Mouse (Mus musculus) lung, embryonic 15.5 days (tissue): ENCODE data around the gene Slc7a11. TPM values are rescaled to one million over a fixed set of nuclear protein-coding genes. Genes with fewer than 3 reads are reported as not detected.
"Not testable (repeated sequence)": the region's sequence is repeated elsewhere in the genome, so short reads cannot be mapped to it uniquely, and the experiment has no call there.

Experiments
- ATAC-seq: fragments of 200-750 bp; cut with Nextera tagmentation; 2 replicates; pipeline ENCODE4 v1.8.0; 2017; ENCODE audit warnings: moderate number of reproducible peaks, borderline replicate concordance; ENCODE audit not compliant: low FRiP score, low TSS enrichment; ENCODE audit errors: extremely low read depth
- H3K27ac ChIP-seq: fragments of 300-500 bp; sonication (generic); 2 replicates; pipeline ENCODE4 v1.5.1; 2015; ENCODE audit warnings: moderate library complexity, mild to moderate bottlenecking, inconsistent platforms
- H3K27me3 ChIP-seq: fragments of 300-500 bp; sonication (generic); 2 replicates; pipeline ENCODE4 v1.6.1; 2015; ENCODE audit warnings: inconsistent platforms
- H3K36me3 ChIP-seq: fragments of 300-500 bp; sonication (generic); 2 replicates; pipeline ENCODE4 v1.6.1; 2015; ENCODE audit warnings: inconsistent platforms
- H3K4me1 ChIP-seq: fragments of 300-500 bp; sonication (generic); 2 replicates; pipeline ENCODE4 v1.6.1; 2015; ENCODE audit warnings: inconsistent platforms
- H3K4me2 ChIP-seq: fragments of 300-500 bp; sonication (generic); 2 replicates; pipeline ENCODE4 v1.6.1; 2015; ENCODE audit warnings: inconsistent platforms, mild to moderate bottlenecking, moderate library complexity
- H3K4me3 ChIP-seq: fragments of 300-500 bp; sonication (generic); 2 replicates; pipeline ENCODE4 v1.5.1; 2015; ENCODE audit warnings: mild to moderate bottlenecking, inconsistent platforms
- H3K9ac ChIP-seq: fragments of 300-500 bp; sonication (generic); 2 replicates; pipeline ENCODE4 v1.6.1; 2015; ENCODE audit warnings: inconsistent platforms
- H3K9me3 ChIP-seq: fragments of 300-500 bp; sonication (generic); 2 replicates; pipeline ENCODE4 v1.6.1; 2016; ENCODE audit warnings: inconsistent platforms
- WGBS: fragments of 180-500 bp; shearing (Covaris S2); methylation state at CpG from one replicate; pipeline ENCODE4 v1.1.7; 2015; 5-methylcytosine and 5-hydroxymethylcytosine counted together
- polyA plus RNA-seq: library from polyadenylated mRNA; unstranded; fragments of >200 nt; fragmentation: Nextera tagmentation; extraction: Ambion mirVana; gene quantifications from 2 replicates; pipeline ENCODE4 v1.2.1, GENCODE M21; 2015

The Slc7a11 gene
- polyA plus RNA-seq, 1 experiment from 2014 or later, result 0.15 TPM

- Histone ChIP-seq H3K27ac (no peak overlapping the region), H3K36me3 (no peaks in the 10 kb centered on the region), H3K4me3 (no peak overlapping the region), H3K4me2 (no peak overlapping the region), H3K27me3 (no peaks in the 10 kb centered on the region), H3K9ac (no peak overlapping the region), H3K9me3 (no peaks in the 10 kb centered on the region), H3K4me1 (peaks cover 6% of the 10 kb centered on the region; the same call in 1 of the 2 replicates)
- WGBS, result 70% methylated on average over 2 of the region's 2 CpGs
- ATAC-seq, result no peak
These were observed 3.0 kb downstream of the Slc7a11 start for GRCm38 (mm10) chr3:50440409-50440808.

GRCm38 (mm10) chr3:50439429-50439828 is 4.0 kb downstream of the Slc7a11 start:
- no peak for ATAC-seq
- 86% methylated on average over 5 of the region's 5 CpGs for WGBS
- Histone ChIP-seq H3K9ac (no peak overlapping the region), H3K4me3 (no peak overlapping the region), H3K36me3 (no peaks in the 10 kb centered on the region), H3K27me3 (no peaks in the 10 kb centered on the region), H3K9me3 (no peaks in the 10 kb centered on the region), H3K4me1 (peaks cover 6% of the 10 kb centered on the region; the same call in 1 of the 2 replicates), H3K4me2 (no peak overlapping the region), H3K27ac (no peak overlapping the region)

GRCm38 (mm10) chr3:50438520-50439253 is 4.7 kb downstream of the Slc7a11 start:
- no peak overlapping the region for H3K9ac ChIP-seq

GRCm38 (mm10) chr3:50438081-50438480 is 5.3 kb downstream of the Slc7a11 start:
- H3K27me3 ChIP-seq, H3K36me3 ChIP-seq, H3K9me3 ChIP-seq, H3K9ac ChIP-seq, ATAC-seq, H3K4me3 ChIP-seq, H3K27ac ChIP-seq, H3K4me1 ChIP-seq, H3K4me2 ChIP-seq: not testable (repeated sequence)
- 38% methylated on average over 2 of the region's 2 CpGs for WGBS

More at GRCm38 (mm10) chr3:50438520-50439253, 4.7 kb downstream of the Slc7a11 start:
- H3K36me3 ChIP-seq, result no peaks in the 10 kb centered on the region
- H3K27me3 ChIP-seq, result no peaks in the 10 kb centered on the region
- H3K4me1 ChIP-seq, result peaks cover 6% of the 10 kb centered on the region; the same call in 1 of the 2 replicates
- no peak overlapping the region for H3K27ac ChIP-seq
- H3K4me3 ChIP-seq, result no peak overlapping the region
- 72% methylated on average over 4 of the region's 4 CpGs for WGBS
- no peaks in the 10 kb centered on the region for H3K9me3 ChIP-seq
- H3K4me2 ChIP-seq, result no peak overlapping the region
- ATAC-seq, result no peak

DNA sequence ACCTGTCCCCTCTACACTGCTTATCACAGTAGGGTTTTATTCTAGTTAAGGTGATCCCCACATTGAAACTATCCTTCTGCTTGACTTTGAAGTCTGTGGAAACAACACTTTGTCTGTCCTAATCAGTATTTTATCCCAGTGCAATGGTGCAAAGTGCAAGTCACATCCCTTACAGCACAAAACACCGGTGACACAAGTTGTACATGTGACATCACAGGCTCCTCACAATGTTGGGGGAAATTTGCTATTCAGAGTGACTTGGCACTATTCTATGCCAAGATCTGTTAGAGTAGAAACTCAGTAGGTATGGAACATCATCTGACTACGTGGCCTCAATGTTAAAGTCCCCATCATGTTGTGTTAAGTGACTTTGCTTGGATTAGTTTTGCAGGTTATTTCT is 7.0 kb downstream of the Slc7a11 start:
- not testable (repeated sequence) for ATAC-seq, H3K4me3 ChIP-seq, H3K4me2 ChIP-seq, H3K36me3 ChIP-seq, H3K4me1 ChIP-seq, H3K9ac ChIP-seq, H3K9me3 ChIP-seq, H3K27ac ChIP-seq, H3K27me3 ChIP-seq
- 86% methylated on average over 2 of the region's 2 CpGs for WGBS

- Histone ChIP-seq H3K27ac (no peak overlapping the region), H3K36me3 (no peaks in the 10 kb centered on the region), H3K4me1 (no peaks in the 10 kb centered on the region), H3K4me2 (no peak overlapping the region), H3K4me3 (no peak overlapping the region), H3K9ac (no peak overlapping the region), H3K27me3 (no peaks in the 10 kb centered on the region), H3K9me3 (no peaks in the 10 kb centered on the region)
- no peak for ATAC-seq
- WGBS, result 64% methylated on average over 4 of the region's 4 CpGs
These were observed 9.6 kb downstream of the Slc7a11 start for GRCm38 (mm10) chr3:50433831-50434230.

GRCm38 (mm10) chr3:50430811-50431210 is 12.6 kb downstream of the Slc7a11 start:
- H3K27ac ChIP-seq, result no peak overlapping the region
- no peak overlapping the region for H3K9ac ChIP-seq
- no peak overlapping the region for H3K4me3 ChIP-seq
- ATAC-seq, result no peak
- H3K4me1 ChIP-seq, result no peaks in the 10 kb centered on the region
- no peaks in the 10 kb centered on the region for H3K36me3 ChIP-seq
- no peaks in the 10 kb centered on the region for H3K27me3 ChIP-seq
- H3K9me3 ChIP-seq, result no peaks in the 10 kb centered on the region
- H3K4me2 ChIP-seq, result no peak overlapping the region
- WGBS, result 80% methylated on average over 8 of the region's 8 CpGs

- Histone ChIP-seq H3K4me1 (no peaks in the 10 kb centered on the region), H3K27ac (no peak overlapping the region), H3K27me3 (no peaks in the 10 kb centered on the region), H3K36me3 (no peaks in the 10 kb centered on the region), H3K4me3 (no peak overlapping the region), H3K9ac (no peak overlapping the region), H3K9me3 (no peaks in the 10 kb centered on the region), H3K4me2 (no peak overlapping the region)
- no peak for ATAC-seq
- 68% methylated on average over 8 of the region's 8 CpGs for whole genome bisulfite sequencing
These were observed 21.7 kb downstream of the Slc7a11 start for GRCm38 (mm10) chr3:50421480-50422277.

DNA sequence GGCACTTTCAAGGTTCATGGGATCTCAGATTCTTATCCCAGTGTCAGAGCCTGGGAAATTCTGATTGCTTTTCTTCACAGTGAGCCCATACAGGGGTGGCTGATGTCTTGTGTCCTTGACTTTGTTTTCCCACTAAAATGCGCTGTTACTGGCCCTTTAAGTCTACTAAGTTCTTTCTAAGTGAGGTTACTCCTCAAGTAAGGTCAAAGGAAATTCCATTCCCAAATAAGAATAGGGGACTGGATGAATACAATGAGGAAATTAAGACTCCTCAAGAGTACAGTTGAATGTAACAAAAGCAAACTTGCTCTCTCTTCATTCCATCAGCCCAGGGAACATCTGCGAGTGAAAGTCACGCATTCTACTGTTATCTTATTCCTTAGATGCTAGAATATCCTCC is 24.3 kb downstream of the Slc7a11 start:
- H3K4me3 ChIP-seq, result no peak overlapping the region
- H3K36me3 ChIP-seq, result no peaks in the 10 kb centered on the region
- H3K9me3 ChIP-seq, result no peaks in the 10 kb centered on the region
- H3K4me1 ChIP-seq, result no peaks in the 10 kb centered on the region
- no peak overlapping the region for H3K4me2 ChIP-seq
- no peak overlapping the region for H3K9ac ChIP-seq
- no peaks in the 10 kb centered on the region for H3K27me3 ChIP-seq
- WGBS, result 79% methylated on average over 3 of the region's 3 CpGs
- ATAC-seq, result no peak
- H3K27ac ChIP-seq, result no peak overlapping the region

DNA sequence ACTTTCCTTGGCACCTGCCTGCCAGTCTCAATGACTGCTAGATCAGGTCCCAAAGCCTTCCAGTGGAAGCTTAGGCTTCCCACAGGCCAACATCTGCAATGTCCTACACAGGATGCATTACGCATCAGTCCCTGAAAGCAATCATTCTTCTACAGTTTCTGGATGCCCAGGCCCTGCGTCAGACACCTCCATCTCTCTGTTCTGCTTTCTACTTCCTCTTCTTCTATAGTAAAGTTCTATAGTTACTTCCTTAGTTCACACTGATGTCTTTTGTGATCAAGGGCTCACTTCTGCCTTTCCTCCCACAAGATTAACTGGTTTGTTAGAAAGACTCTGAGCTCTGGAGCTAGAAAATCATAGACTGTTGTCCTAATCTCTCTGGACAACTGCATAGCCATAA is 36.6 kb downstream of the Slc7a11 start:
- Histone ChIP-seq H3K4me3 (no peak overlapping the region), H3K4me2 (no peak overlapping the region), H3K27ac (no peak overlapping the region), H3K9ac (no peak overlapping the region), H3K4me1 (no peaks in the 10 kb centered on the region), H3K9me3 (no peaks in the 10 kb centered on the region), H3K27me3 (no peaks in the 10 kb centered on the region), H3K36me3 (no peaks in the 10 kb centered on the region)
- ATAC-seq, result no peak
- WGBS, result 69% methylated on average over 2 of the region's 2 CpGs

- 78% methylated on average over 3 of the region's 3 CpGs for WGBS
- H3K27ac ChIP-seq, result no peak overlapping the region
- H3K9ac ChIP-seq, result no peak overlapping the region
- no peaks in the 10 kb centered on the region for H3K9me3 ChIP-seq
- no peaks in the 10 kb centered on the region for H3K36me3 ChIP-seq
- no peak overlapping the region for H3K4me2 ChIP-seq
- no peaks in the 10 kb centered on the region for H3K27me3 ChIP-seq
- H3K4me3 ChIP-seq, result no peak overlapping the region
- no peak for ATAC-seq
- no peaks in the 10 kb centered on the region for H3K4me1 ChIP-seq
These were observed 37.5 kb downstream of the Slc7a11 start for GRCm38 (mm10) chr3:50405915-50406314.

GRCm38 (mm10) chr3:50388786-50389185 is 54.6 kb downstream of the Slc7a11 start:
- Histone ChIP-seq H3K4me1 (no peaks in the 10 kb centered on the region), H3K4me3 (no peak overlapping the region), H3K27ac (no peak overlapping the region), H3K36me3 (no peaks in the 10 kb centered on the region), H3K4me2 (no peak overlapping the region), H3K9me3 (no peaks in the 10 kb centered on the region), H3K27me3 (no peaks in the 10 kb centered on the region), H3K9ac (no peak overlapping the region)
- ATAC-seq, result no peak
- WGBS, result 87% methylated on average over 6 of the region's 6 CpGs
